Mouse (Mus musculus) splenic B cell, adult 2 months (primary cell): ENCODE results near the gene Htr5b.

Source experiments
- DNase-seq: peaks from one replicate; pipeline ENCODE4 v3.0.0-alpha.2; 2011; ENCODE audit warnings: low read depth, low spot score
- H3K27me3 ChIP-seq: 2 replicates; pipeline ENCODE4 v1.6.1; 2012; ENCODE audit warnings: mild to moderate bottlenecking, low read length, moderate library complexity, mixed read lengths; ENCODE audit not compliant: control insufficient read depth, poor library complexity, insufficient read depth, severe bottlenecking
- H3K36me3 ChIP-seq: 2 replicates; pipeline ENCODE4 v1.6.1; 2012; ENCODE audit warnings: mild to moderate bottlenecking, low read length, moderate library complexity, mixed read lengths; ENCODE audit not compliant: control insufficient read depth, poor library complexity, insufficient read depth, severe bottlenecking

Gene Htr5b

DNA sequence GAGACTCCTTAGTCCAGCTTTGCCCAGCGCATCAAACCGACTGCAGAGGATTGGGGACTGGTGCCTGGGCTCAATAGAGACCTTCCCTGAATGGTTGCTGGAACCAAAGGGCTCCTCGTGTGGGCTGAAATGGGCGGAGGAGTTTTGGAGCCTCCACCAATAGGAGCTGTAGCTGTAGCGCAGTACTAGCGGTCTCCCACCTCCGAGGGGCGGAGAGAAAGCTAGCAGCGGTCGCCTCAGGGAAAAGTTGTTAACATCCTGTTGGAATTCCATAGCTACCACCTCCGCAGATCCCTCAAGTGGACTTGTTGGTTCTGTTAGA lies at the start of gene Htr5b:
Gene Htr5b, minus strand, starts transcription at position 67 of the 322 bp plus-strand sequence.
- H3K27me3 ChIP-seq: no peaks in the 10 kb centered on the region
- no peak for DNase-seq
- H3K36me3 ChIP-seq: no peaks in the 10 kb centered on the region

DNA sequence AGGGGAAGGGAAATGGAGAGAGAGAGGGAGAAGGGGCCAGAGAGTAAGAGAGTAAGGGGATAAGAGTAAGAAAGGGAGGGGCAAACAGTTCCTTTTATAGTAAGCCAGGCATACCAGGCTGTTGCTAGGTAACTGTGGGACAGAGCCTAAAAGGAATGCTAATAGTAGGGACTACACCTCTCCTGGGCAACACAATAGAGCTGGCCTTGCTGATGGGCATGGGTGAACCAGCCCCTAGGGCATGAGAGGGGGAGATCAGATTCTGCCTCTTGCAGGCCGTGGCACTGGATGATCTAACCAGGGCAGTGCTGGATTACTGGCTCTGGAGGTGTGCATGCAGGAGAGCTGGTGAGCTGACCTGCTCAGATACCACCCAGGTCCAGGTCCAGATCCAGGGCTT lies 49.2 kb upstream of the Htr5b start:
- H3K36me3 ChIP-seq: no peaks in the 10 kb centered on the region
- no peaks in the 10 kb centered on the region for H3K27me3 ChIP-seq
- DNase-seq: no peak

DNA sequence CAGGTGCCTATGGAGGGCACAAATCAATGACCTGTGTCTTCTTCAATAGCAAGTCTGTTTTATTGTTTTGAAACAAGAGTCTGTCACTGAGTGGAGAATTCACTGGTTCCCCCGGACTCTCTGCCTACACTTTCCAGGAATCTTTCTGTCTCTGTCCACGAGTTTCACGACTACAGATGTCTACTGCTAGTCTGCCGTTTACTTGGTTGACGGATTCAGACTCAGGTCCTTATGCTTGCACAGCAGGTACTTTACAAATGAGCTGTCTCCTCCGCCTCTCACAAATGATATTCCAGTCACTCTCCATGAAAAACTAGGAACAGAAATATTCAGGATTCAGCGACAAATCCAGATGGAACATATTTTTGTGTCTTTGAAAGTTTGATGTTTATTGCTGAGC lies 42.3 kb upstream of the Htr5b start:
- Histone ChIP-seq H3K27me3 (no peaks in the 10 kb centered on the region; the same call in 1 of the 2 replicates), H3K36me3 (peaks cover under 1% of the 10 kb centered on the region; the same call in 1 of the 2 replicates)
- DNase-seq: no peak

GRCm38 (mm10) chr1:121567521-121568489 lies 39.5 kb upstream of the Htr5b start, which contains the start of gene Ddx18:
TSS of gene Ddx18 (minus strand) at chr1:121567989.
- H3K36me3 ChIP-seq: peaks cover 5% of the 10 kb centered on the region; the same call in 1 of the 2 replicates
- H3K27me3 ChIP-seq: no peaks in the 10 kb centered on the region; the same call in 1 of the 2 replicates
- DNase-seq: peak; percentile 96

DNA sequence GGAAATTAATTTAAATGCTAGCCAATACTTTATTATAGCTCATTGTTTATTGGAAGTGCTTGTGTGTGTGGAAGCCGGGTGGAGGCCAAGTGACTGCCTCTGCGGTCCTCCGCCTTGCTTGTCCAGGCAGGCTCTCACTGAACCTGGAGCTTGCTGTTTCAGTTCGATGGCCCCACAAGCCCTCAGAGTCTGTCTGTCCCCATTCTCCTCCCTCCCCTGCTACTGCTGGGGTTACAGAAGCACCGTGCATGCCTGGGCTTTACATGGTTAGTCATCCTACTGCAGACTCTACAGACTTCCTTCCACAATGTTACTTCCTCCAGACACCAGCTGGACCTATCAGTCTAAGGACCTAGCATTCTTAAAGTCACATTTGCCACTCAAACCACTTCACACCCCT lies 29.6 kb upstream of the Htr5b start:
- no peak for DNase-seq
- Histone ChIP-seq H3K27me3 (no peaks in the 10 kb centered on the region), H3K36me3 (peaks cover 10% of the 10 kb centered on the region)

DNA sequence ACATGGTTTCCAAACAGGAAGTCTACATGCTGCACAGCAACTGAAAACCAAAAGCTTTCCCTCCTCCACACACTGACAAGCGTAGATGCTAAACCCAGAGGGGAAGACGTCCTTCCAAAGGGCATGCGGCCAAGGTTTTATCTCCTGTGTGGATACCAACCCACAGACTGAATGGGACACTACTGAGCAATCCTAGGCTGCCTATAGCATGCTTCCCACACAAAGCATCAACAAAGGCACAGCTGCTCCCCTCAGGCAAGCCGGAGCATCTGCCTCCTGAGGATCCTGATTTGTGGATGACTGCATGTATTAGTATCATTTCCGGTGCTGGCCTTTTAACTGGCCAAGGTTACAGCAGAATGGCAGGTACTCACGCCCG lies 23.2 kb upstream of the Htr5b start:
- H3K27me3 ChIP-seq: no peaks in the 10 kb centered on the region
- DNase-seq: no peak

DNA sequence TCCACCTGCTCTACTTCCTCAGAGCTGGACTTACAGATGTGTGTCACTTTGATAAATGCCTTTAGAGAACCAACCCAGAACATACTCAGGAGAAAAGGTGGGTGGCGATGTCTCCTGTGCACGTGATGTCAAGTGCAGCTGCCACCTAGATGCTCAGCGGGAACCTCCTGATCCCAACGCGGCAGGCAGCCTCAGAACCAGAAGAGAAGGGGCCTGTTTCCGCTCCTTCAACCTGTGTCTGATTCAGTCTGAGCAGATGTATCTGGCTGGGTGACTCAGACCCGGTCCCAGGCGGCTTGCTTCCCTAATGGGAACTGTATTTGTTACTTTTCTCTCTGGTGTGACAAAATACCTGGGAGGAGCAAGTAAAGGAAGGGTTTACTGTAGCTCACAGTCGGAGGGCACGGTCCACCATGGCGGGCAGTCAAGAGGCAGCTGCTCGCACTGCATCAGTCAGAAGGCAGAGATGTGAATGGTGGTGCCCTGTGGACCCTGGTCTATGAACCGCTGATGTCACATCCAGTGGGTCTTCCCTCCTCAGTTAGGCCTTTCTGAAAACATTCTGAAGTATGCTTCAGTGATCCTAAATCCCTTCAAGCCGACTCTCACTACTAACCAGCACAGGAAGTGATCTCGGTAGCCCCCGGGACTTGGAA lies 22.7 kb upstream of the Htr5b start:
- no peak for DNase-seq
- Histone ChIP-seq H3K27me3 (no peaks in the 10 kb centered on the region), H3K36me3 (0 out of 2 replicates have a peak, but pooled peaks cover 1% of the 10 kb centered on the region)

More for the DNA sequence above, 23.2 kb upstream of the Htr5b start:
- 0 out of 2 replicates have a peak, but pooled peaks cover 1% of the 10 kb centered on the region for H3K36me3 ChIP-seq

DNA sequence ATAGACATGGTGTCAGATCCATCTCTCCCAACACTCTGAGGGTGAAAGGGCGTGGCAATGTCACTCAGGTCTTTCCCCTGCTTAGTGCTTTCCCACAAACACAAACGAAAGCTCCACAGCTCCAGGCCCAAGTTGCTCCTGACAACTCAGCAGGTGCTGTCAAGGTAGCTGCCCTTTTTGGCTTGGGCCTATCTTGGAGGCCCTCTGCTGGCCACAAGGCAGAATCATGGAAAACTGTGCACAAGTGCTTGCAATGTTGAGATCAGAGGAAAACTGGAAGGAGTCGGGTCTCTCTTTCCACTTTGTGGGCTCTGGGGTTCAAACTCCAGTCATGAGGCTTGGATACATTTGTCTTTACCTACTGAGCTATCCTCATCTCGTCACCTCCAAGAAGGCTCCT lies 21.2 kb upstream of the Htr5b start:
- peak; percentile 22 for DNase-seq
- Histone ChIP-seq H3K27me3 (no peaks in the 10 kb centered on the region), H3K36me3 (0 out of 2 replicates have a peak, but pooled peaks cover 1% of the 10 kb centered on the region)

GRCm38 (mm10) chr1:121548667-121549066 lies 20.4 kb upstream of the Htr5b start:
- Histone ChIP-seq H3K27me3 (no peaks in the 10 kb centered on the region), H3K36me3 (0 out of 2 replicates have a peak, but pooled peaks cover 1% of the 10 kb centered on the region)
- no peak for DNase-seq

DNA sequence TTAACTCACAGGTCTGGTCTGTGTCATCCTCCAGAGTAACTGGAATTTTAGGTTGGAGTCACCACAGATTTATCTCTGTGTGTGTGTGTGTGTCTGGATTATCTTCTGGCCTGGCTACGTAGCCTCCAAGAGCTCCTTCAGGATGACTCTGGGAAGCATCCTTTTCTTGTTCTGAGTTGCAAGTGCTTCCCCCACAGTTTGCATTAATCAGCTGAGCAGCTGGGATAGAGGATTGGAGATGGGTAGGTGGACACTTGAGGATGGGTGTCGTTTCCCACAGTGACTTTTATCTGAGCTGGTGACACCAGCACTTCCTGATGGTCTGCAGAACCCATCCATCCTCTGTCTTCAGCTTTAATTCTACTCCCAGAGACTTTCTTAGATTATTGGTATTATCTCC lies 18.6 kb upstream of the Htr5b start:
- Histone ChIP-seq H3K36me3 (no peaks in the 10 kb centered on the region), H3K27me3 (no peaks in the 10 kb centered on the region)
- DNase-seq: no peak

GRCm38 (mm10) chr1:121540361-121540760 lies 12.1 kb upstream of the Htr5b start:
- no peak for DNase-seq
- no peaks in the 10 kb centered on the region for H3K36me3 ChIP-seq
- no peaks in the 10 kb centered on the region for H3K27me3 ChIP-seq

GRCm38 (mm10) chr1:121531439-121531838 lies 3.2 kb upstream of the Htr5b start:
- no peaks in the 10 kb centered on the region for H3K36me3 ChIP-seq
- no peak for DNase-seq

GRCm38 (mm10) chr1:121529286-121529685 lies 1.0 kb upstream of the Htr5b start:
- no peak for DNase-seq

More at GRCm38 (mm10) chr1:121531439-121531838, 3.2 kb upstream of the Htr5b start:
- H3K27me3 ChIP-seq: no peaks in the 10 kb centered on the region

DNA sequence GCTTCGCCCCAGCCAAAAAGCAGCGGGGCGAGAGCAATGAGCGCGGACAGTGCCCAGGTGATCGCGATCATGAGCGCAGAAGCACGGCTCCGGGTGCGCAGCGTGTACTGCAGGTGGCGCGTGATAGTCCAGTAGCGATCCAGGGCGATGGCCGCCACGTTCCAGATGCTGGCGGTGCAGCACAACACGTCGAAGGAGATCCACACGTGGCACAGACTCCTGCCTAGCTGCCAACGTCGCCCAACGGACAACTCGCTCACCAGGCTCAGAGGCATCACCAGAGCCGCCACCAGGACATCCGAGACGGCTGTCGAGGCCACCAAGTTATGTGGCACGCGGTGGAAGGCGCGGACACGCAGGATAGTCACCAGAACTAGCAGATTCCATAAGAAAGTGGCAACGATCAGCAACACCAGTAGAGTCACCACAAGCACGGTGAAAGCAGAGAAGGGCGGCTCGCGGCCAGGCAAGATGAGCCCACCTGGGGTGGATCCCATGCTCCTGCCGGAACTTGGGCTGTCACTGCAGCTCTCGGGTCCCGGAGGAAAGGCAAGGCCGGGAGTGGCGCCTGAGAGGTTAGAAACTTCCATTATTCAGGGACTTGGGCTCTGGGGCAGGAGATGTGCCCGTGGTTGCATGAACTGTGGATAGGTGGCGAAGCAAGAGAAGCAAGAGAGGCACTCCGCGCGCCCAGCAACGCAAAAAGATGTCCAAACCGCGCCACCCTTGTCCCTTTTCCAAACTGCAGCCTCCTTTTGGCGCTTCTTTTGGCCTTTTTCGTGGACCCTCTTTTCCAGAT lies 466 bp downstream of the Htr5b start:
- H3K27me3 ChIP-seq: no peaks in the 10 kb centered on the region

More at GRCm38 (mm10) chr1:121529286-121529685, 1.0 kb upstream of the Htr5b start:
- Histone ChIP-seq H3K36me3 (no peaks in the 10 kb centered on the region), H3K27me3 (no peaks in the 10 kb centered on the region)

More for the DNA sequence above, 466 bp downstream of the Htr5b start:
- no peaks in the 10 kb centered on the region for H3K36me3 ChIP-seq
- no peak for DNase-seq
